Mouse (Mus musculus): ENCODE data around the gene Nomo1.

GRCm38 (mm10) chr7:46088241-46088640 is 54.7 kb downstream of the Nomo1 start:
- TF ChIP-seq CTCF (IDR thresholded peaks at IDR 0.05; ENCODE audit: insufficient read depth, low read length) (no peak), POLR2A (IDR thresholded peaks at IDR 0.05; ENCODE audit: borderline replicate concordance, extremely low read depth, low read depth, low read length) (no peak)
